Mouse (Mus musculus) heart, embryonic 13.5 days (tissue): ENCODE results near the gene Klf17. TPM values are rescaled to one million over a fixed set of nuclear protein-coding genes. Genes with fewer than 3 reads are reported as not detected.
"Not testable (repeated sequence)": the region's sequence is repeated elsewhere in the genome, so short reads cannot be mapped to it uniquely, and the experiment has no call there.

Experiments
- ATAC-seq: fragments of 200-750 bp; cut with Nextera tagmentation; 2 replicates; pipeline ENCODE4 v1.8.0; 2017; ENCODE audit warnings: moderate TSS enrichment; ENCODE audit not compliant: insufficient number of reproducible peaks, low FRiP score, low TSS enrichment; ENCODE audit errors: extremely low read depth
- H3K27ac ChIP-seq: fragments of 300-500 bp; sonication (generic); replicated peaks from 2 replicates; pipeline ENCODE4 v1.5.1; 2015; ENCODE audit warnings: moderate library complexity, mild to moderate bottlenecking, inconsistent platforms
- H3K27me3 ChIP-seq: fragments of 300-500 bp; sonication (generic); replicated peaks from 2 replicates; pipeline ENCODE4 v1.6.1; 2015; ENCODE audit warnings: mild to moderate bottlenecking, inconsistent platforms
- H3K36me3 ChIP-seq: fragments of 300-500 bp; sonication (generic); 2 replicates; pipeline ENCODE4 v1.6.1; 2015; ENCODE audit warnings: mild to moderate bottlenecking, inconsistent platforms
- H3K4me1 ChIP-seq: fragments of 300-500 bp; sonication (generic); 2 replicates; pipeline ENCODE4 v1.6.1; 2015; ENCODE audit warnings: inconsistent platforms
- H3K4me2 ChIP-seq: fragments of 300-500 bp; sonication (generic); 2 replicates; pipeline ENCODE4 v1.6.1; 2015; ENCODE audit warnings: inconsistent platforms, mild to moderate bottlenecking, moderate library complexity
- H3K4me3 ChIP-seq: fragments of 300-500 bp; sonication (generic); 2 replicates; pipeline ENCODE4 v1.5.1; 2015; ENCODE audit warnings: moderate library complexity, mild to moderate bottlenecking, inconsistent platforms
- H3K9ac ChIP-seq: fragments of 300-500 bp; sonication (generic); 2 replicates; pipeline ENCODE4 v1.6.1; 2015; ENCODE audit warnings: inconsistent platforms, mild to moderate bottlenecking, moderate library complexity
- H3K9me3 ChIP-seq: fragments of 300-500 bp; sonication (generic); 2 replicates; pipeline ENCODE4 v1.6.1; 2016; ENCODE audit warnings: inconsistent platforms
- WGBS: fragments of 180-500 bp; shearing (Covaris S2); methylation state at CpG from one replicate; pipeline ENCODE4 v1.1.7; 2015; ENCODE audit warnings: mixed read lengths; 5-methylcytosine and 5-hydroxymethylcytosine counted together
- polyA plus RNA-seq: library from polyadenylated mRNA; unstranded; fragments of >200 nt; fragmentation: Nextera tagmentation; extraction: Ambion mirVana; gene quantifications from 2 replicates; pipeline ENCODE4 v1.2.1, GENCODE M21; 2015

The Klf17 gene
- polyA plus RNA-seq, 1 experiment from 2014 or later, result not detected

DNA sequence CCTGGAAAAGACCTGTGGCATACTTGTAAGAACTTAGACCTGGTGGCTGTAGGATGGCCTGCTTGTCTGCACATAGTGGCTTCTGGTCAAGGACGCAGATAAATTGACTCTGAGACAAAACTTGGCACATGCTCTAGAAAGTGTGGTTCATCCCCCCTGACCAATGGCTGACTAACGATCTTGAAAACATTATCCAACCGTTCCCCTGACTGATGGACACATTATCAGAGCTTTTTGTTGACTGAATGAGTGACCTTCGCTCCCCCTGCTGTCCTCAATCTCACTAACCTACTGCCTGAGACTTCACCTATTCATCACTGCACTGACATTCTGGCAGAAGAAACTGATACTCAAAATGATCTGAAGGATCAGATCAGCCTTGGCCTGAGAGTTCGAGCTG is 13.0 kb downstream of the Klf17 start:
- H3K4me1 ChIP-seq, ATAC-seq, H3K9ac ChIP-seq, H3K27me3 ChIP-seq, H3K9me3 ChIP-seq, H3K27ac ChIP-seq, H3K4me3 ChIP-seq, H3K36me3 ChIP-seq, H3K4me2 ChIP-seq: not testable (repeated sequence)
- WGBS, result 42% methylated on average over 5 of the region's 5 CpGs

- Histone ChIP-seq H3K9me3 (no peaks in the 10 kb centered on the region), H3K4me3 (no peak overlapping the region), H3K27me3 (no peaks in the 10 kb centered on the region), H3K36me3 (no peaks in the 10 kb centered on the region), H3K4me1 (no peaks in the 10 kb centered on the region), H3K27ac (no peak overlapping the region), H3K9ac (no peak overlapping the region), H3K4me2 (no peak overlapping the region)
- 39% methylated on average over 8 of the region's 8 CpGs for WGBS
- no peak for ATAC-seq
Observed at GRCm38 (mm10) chr4:117737559-117737958, 27.9 kb downstream of the Klf17 start.

DNA sequence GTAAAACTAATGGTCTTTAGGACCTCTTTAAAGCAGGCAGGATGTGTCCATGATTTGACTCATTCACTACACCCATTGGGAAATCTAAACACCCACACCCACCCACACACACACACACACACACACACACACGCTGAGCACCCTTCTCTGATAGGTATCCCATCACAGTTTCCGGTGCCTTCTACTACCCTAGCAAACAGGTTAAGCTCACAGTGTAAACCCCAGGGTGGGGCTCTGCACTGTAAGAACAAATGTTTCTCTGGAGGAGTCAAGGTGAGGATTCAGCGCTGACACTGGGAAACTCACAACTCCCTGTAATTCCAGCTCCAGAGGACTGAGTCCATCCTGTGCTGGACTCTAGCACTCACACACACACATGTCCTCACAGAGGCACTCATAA is 33.5 kb downstream of the Klf17 start:
- Histone ChIP-seq H3K9me3 (no peaks in the 10 kb centered on the region), H3K27me3 (no peaks in the 10 kb centered on the region)
- 69% methylated on average over 3 of the region's 3 CpGs for WGBS

DNA sequence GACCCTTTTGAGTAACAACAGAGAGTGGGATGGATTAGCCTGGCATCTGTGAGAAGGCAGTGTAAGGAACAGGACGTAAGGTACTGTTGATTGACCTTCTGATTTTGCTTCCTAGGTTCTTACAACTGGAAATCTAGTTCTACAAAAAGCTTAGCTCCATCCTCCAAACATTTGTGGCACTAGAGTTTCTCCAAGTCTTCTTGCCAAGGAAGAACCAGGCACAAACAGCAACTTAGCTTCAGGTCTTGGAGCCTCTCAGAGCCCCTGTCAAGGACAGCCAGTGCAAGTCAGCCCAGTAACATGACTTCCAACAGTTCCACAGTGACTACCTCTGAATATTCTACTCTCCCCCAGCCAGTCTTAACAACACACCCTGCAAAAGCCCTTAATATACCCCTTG is 41.3 kb downstream of the Klf17 start, which contains the start of gene Gm12845:
Gm12845 (plus strand) TSS at position 301 of the 400 bp plus-strand sequence.
- Histone ChIP-seq H3K36me3 (no peaks in the 10 kb centered on the region), H3K4me1 (no peaks in the 10 kb centered on the region), H3K9ac (no peak within 1 kb of the TSS), H3K4me3 (no peak within 1 kb of the TSS), H3K27ac (no peak within 1 kb of the TSS), H3K4me2 (no peak within 1 kb of the TSS), H3K9me3 (no peaks in the 10 kb centered on the region), H3K27me3 (0 out of 2 replicates have a peak, but pooled peaks cover 3% of the 10 kb centered on the region)
- no peak for ATAC-seq
- 87% methylated on average over 1 of the region's 1 CpGs for WGBS

More for the DNA sequence above, 33.5 kb downstream of the Klf17 start:
- H3K4me3 ChIP-seq, result no peak overlapping the region
- no peak overlapping the region for H3K4me2 ChIP-seq
- H3K36me3 ChIP-seq, result no peaks in the 10 kb centered on the region
- ATAC-seq, result no peak
- no peak overlapping the region for H3K27ac ChIP-seq
- H3K4me1 ChIP-seq, result no peaks in the 10 kb centered on the region
- H3K9ac ChIP-seq, result no peak overlapping the region

DNA sequence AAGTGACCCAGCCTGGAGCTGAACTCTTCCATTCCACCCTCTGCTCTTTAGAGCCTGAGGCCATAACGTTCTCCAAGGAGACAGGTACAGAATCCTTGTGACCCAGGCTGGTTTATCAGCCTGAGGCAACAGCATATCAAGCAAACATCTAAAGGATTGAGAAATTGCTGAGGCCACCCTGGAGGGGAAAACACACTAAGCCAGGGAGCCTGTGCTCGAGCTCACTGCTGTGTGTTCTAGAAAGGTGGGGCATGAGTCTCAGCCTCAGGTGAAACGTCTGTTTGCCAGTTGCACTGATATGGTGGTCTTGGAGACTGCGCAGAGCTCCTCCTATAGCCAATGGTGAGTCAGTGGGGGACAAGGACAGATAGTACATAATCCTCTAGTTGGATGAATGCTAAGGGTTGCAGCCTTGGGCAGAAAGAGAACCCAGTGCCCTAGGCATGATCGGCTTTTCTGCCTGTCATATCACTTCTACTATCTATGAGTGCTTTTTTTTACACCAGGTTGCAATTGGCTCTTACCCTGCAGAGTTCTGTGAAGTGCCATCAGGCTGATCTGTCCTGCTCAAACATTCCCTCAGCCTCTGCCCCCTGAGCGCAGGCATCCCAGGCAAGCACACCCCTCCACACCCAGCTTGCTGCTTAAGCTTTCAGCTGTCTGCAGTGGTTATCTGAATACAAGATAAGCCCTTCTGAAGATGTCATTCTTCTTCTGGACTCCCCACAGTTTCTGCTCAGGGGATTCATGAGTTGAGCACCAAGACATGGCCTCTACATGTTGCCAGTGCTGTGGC is 51.9 kb downstream of the Klf17 start:
- Histone ChIP-seq H3K4me1 (no peaks in the 10 kb centered on the region), H3K27me3 (no peaks in the 10 kb centered on the region), H3K9ac (no peak overlapping the region), H3K9me3 (no peaks in the 10 kb centered on the region), H3K27ac (no peak overlapping the region), H3K4me3 (no peak overlapping the region), H3K36me3 (no peaks in the 10 kb centered on the region), H3K4me2 (no peak overlapping the region)
- no peak for ATAC-seq
- WGBS, result 49% methylated on average over 6 of the region's 6 CpGs

DNA sequence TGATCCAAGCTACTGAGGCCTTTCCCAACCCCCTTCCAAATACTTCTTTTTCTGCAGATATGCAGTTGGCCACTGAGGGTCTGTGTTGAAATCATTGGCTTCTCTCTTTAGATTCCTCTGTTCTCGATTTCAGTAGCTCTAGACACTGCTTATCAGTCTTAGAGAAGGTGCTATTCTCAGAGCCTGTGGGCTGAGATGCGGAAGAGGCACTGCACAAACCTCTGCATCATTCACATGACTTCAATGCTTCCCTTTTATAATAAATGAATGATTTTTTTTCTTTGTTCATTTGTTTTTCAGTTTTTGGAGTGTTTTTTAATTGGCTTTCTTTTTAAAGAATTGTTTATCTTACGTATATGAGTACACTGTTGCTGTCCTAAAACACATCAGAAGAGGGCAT is 53.1 kb downstream of the Klf17 start:
- no peaks in the 10 kb centered on the region for H3K4me1 ChIP-seq
- no peak overlapping the region for H3K27ac ChIP-seq
- no peak overlapping the region for H3K9ac ChIP-seq
- H3K4me3 ChIP-seq, result no peak overlapping the region
- ATAC-seq, result no peak
- H3K36me3 ChIP-seq, result no peaks in the 10 kb centered on the region
- WGBS, result 65% methylated on average over 3 of the region's 3 CpGs
- no peaks in the 10 kb centered on the region for H3K27me3 ChIP-seq
- no peaks in the 10 kb centered on the region for H3K9me3 ChIP-seq
- no peak overlapping the region for H3K4me2 ChIP-seq

GRCm38 (mm10) chr4:117708780-117709550 is 56.5 kb downstream of the Klf17 start:
- 53% methylated on average over 3 of the region's 3 CpGs for WGBS
- Histone ChIP-seq H3K4me3 (no peak overlapping the region), H3K9me3 (no peaks in the 10 kb centered on the region), H3K27me3 (peaks cover 6% of the 10 kb centered on the region; the same call in 1 of the 2 replicates), H3K9ac (no peak overlapping the region), H3K36me3 (no peaks in the 10 kb centered on the region), H3K4me2 (no peak overlapping the region), H3K27ac (no peak overlapping the region), H3K4me1 (no peaks in the 10 kb centered on the region)
- ATAC-seq, result no peak

Other genes with a start within 250 kb of the Klf17 start
- gene Eri3, start 215.3 kb downstream of the Klf17 start, polyA plus RNA-seq, result 102 and 108 TPM in 2 replicates
- 42.1 and 42.3 TPM in 2 replicates for gene Dmap1, start 83.4 kb downstream of the Klf17 start, polyA plus RNA-seq
- not detected in 2 replicates for gene Gm12845, start 41.2 kb downstream of the Klf17 start, polyA plus RNA-seq
- gene Slc6a9, start 68.9 kb upstream of the Klf17 start, polyA plus RNA-seq, result 8.4 and 10.6 TPM in 2 replicates
- 0.74 and 1.1 TPM in 2 replicates for gene Ccdc24, start 106.9 kb upstream of the Klf17 start, polyA plus RNA-seq
- 13.5 and 13.9 TPM in 2 replicates for gene B4galt2, start 117.8 kb upstream of the Klf17 start, polyA plus RNA-seq
- 188 and 220 TPM in 2 replicates for gene Atp6v0b, start 121.7 kb upstream of the Klf17 start, polyA plus RNA-seq
- 10.9 and 11.6 TPM in 2 replicates for gene Dph2, start 126.4 kb upstream of the Klf17 start, polyA plus RNA-seq
- gene Ipo13, start 149.4 kb upstream of the Klf17 start, polyA plus RNA-seq, result 40.3 and 41.2 TPM in 2 replicates
- gene Artn, start 164.1 kb upstream of the Klf17 start, polyA plus RNA-seq, result 0.66 and 0.98 TPM in 2 replicates